Mouse (Mus musculus): ENCODE measurements around the gene Defb35. TPM values are rescaled to one million over a fixed set of nuclear protein-coding genes. Genes with fewer than 3 reads are reported as not detected.
A peak's percentile ranks its signal among the peaks of the same experiment; 100 is the strongest.
"Not testable (repeated sequence)": the region's sequence is repeated elsewhere in the genome, so short reads cannot be mapped to it uniquely, and the experiment has no call there.

Defb35 gene
- not detected in 2 replicates for total RNA-seq (2021)
- long read RNA-seq, experiment 1, result 0 reads
- long read RNA-seq, experiment 2, result 0 reads

DNA sequence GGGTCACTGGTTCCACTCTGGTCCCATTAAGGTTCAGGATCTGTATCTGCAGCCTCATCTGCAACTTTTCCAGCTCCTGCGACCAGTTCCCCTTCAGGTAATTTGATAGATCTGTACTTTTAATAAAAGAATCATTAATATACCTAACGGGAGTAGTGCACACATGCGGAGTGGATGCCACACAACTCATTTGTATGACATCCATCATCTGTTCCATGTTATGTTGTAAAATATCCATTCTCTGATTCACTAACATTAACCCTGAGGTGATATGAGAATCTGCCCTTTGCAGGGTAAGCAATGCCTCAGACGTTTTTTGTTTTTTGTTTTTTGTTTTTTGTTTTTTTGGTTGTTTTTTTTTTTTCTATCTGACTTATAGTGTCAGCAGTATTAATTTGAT is at the start of gene Defb35:
Defb35 (plus strand) TSS at position 301 of the 400 bp plus-strand sequence.
- not testable (repeated sequence) for DNase-seq

DNA sequence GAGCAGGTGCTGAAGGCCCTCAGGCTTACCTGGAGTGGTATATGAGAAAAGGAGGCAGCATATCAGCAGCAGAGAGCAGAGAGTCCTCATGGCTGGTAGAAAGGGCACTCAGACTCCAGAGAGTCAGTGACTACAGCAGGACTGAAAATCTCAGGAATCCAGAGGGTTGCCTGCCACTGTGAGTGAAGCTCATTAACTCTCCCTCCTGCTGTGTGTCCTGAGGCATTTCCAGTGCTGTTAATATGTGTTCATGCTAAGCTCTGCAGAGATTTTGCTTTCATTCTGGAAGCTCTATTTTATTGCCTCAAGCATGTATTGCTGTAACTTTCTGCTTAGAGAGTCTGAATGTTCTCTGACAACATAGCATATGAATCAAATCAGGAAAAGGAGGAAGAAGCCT is 31.9 kb upstream of the Defb35 start, which contains the start of gene Defb11:
Defb11 (minus strand) TSS at position 123 of the 400 bp plus-strand sequence.
- not testable (repeated sequence) for DNase-seq

DNA sequence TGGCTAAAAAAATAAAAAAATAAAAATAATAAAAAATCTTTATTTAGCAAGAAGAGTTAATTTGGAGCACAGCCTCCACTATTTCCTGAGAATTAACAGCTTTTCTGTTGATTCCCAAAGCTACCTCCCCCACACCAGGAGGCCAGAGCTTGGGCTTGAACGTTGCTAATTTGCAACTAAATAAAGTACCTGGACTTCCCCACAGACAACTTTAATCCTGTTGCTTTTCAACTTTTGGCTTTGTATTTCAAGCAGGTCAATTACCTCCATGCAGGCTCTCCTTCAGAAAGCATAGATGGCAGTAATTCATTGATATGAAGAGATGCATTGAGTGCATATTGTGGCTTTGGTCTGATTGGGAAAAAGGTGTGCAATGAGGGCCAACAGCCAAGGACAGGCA is 26.2 kb upstream of the Defb35 start:
- DNase-seq, result no peak

DNA sequence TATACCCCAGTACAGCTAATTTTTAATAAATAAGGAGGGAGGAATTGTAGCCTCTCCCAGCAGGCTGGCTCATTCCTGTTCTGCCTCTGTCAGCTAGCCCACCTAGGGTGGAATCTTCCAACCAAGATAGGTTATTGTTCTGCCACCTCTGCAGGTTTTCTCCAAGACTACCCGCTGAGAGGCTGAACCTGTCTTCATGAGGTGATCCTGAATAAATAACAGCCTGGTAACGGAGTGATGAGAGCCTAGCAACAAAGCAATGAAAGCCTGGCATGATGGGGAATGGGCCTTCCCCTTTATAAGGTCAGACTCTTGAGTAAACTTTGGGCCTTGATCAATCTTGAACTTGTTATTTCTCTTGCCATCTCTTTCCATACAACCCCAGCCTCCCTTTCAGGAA is 25.6 kb upstream of the Defb35 start:
- no peak for DNase-seq

DNA sequence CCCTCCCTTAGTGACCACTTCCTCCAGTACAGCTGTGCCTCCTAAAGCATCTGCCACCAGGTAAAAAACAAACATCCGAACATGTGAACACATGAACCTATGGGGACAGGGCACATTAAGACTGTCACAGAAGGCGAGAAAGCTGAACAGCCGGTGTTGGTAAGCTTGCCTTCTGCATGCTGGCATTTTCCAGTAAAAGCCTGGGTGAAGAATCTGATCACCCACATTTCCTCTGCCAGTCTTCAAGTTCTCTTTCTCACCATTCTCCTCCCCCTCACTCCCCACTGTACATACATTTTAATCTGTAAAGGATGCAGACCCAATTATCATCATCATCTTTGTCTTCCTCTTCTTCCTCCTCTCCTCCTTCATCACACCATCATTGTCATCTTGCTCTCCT is 22.5 kb upstream of the Defb35 start:
- no peak for DNase-seq

DNA sequence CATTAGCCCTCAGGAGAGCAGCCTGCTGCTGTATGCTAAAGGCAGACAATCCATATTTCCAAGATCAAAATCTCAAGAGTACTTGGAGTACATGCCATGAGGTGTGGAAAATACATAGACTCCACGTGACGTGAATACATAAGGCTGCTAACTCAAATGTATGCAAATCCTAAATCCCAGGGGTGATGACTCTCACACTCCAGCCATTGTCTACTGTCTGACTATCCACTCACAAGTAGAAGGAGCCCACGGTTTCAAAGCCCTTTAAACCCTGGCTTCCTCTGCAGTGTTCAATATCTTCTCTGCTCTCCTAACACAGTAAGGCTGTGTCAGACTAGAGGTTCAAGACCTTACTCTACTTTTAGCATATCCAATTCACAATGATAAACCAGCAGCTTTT is 7.4 kb upstream of the Defb35 start:
- DNase-seq, result not testable (repeated sequence)

DNA sequence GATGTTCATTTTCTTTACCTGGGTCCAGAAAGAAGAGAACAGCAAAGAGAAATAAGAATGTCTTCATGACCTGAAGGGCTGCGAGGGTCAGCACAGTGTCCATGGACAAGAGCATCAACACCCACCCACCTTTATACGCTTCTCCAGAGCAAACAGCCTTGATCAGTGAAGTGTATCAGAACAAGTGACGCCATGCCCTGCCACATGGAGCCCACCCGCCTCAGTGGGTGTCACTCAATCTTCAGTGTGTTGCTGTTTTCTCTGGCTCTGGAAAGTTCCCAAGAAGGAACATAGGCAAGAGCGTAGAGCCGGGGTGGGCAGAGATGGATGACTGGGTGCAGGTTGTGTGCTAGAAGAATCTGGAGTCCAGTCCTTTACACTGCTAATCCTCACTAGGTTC is 5.5 kb upstream of the Defb35 start, which contains the start of gene Defb15:
Defb15 (minus strand) TSS at position 101 of the 400 bp plus-strand sequence.
- no peak for DNase-seq

DNA sequence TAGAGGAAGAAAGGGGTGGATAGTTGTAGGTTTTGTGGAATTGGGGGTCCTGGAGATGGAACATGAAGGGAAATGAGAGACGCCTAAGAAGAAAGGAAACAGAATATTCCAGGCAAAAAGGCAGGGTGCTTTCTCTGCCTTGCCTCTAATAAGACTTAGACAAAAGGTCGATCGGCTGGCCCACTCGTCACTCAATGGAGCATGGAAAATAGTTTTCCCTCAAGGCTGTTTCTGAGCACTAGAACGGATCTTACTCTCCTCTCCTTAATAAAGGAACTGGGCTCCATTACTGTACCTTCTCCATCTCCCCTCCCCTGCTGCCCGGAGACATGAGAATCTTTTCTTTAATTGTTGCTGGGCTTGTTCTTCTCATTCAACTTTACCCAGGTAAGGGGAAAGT is 8.3 kb downstream of the Defb35 start, which contains the start of gene Defb13:
Defb13 (plus strand) TSS at position 301 of the 400 bp plus-strand sequence.
- no peak for DNase-seq

DNA sequence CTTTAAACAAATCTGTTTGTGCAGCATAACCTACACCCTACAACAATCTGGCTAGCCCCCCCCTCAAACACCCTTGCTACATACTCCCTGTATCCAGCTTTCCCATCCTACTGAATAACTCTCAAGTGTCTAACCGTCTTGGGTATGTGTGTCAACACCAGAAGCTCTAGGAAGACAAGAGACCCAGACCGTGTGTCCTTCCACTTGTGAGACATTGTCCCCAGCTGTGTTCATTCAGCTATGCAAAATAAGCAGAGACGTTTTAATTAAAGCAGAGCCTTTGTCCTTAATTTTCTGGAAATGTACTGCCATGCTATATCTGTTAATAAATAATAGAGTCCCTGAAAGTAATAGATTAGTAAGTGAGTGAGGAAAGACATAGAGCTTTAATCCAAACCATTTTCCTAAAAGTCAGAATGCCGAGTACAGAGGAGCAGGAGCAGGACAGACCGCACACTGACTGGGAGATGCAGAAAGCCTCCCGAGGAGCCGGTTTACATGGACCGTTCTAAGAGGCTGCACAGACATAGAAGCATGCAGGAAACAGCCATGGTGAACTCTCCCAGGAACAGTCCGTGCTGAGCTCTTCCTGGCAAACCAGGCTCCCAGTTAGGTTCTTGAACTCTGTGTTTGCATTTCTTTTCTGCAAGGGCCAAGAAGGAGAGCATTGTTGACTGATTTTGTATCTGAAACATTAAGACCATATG is 9.3 kb downstream of the Defb35 start:
- no peak for DNase-seq

DNA sequence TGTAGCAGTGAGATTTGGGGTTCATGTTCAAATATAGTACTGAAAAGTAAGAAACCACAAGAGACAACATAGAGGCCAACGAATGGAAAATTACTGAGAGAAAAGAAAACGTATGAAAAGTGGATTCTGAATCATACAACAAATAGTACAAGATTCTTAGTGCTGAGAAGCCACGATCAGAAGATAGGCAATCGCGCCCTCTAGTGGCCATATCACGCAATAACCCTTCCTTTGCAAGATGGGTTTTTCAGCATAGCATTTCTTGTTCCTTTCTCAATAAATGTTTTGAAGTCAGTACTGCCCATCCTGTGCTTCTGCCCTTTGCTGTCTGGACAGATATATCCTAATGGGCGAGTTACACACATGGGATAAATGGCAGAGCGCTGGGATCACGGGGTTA is 17.2 kb downstream of the Defb35 start:
- peak; percentile 64 for DNase-seq

DNA sequence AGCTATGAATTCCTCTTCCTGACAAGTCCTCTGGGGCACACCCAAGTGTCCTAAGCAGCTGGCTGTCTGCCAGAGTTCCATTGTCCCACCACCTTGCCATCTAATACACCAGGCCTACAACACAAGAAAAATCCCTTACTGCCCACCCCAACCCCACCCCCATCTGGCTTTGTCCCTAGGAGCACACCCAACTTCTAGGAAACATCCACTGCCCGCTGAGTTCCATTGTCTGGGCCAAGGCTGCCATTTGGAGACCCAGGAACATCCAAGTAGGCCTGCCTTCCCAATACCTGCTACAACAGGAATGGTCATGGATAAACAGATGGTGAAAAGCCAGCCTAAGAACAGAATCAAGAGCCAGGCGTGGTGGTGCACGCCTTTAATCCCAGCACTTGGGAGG is 18.2 kb downstream of the Defb35 start:
- DNase-seq, result no peak

DNA sequence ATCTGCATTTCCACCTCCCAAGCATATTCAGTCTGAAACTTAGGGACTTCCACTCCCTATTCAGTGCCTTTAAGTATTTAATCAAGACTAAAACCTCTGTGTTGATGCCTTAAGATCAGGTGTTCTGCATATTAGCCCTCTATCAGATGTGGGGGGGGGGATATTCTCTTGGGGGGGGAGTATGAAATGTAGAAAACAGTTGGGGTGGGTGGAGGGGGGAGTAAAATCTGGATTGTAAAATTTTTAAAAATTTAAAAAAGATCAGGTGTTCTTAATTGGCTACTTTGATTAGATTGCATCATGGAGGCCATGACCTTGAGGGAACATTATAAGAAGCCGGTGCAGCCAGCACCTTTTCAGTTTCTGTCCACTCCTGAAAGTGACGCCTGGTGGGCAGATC is 20.3 kb downstream of the Defb35 start, which contains the start of gene Fam90a1a:
Fam90a1a (plus strand) TSS at position 301 of the 400 bp plus-strand sequence.
- DNase-seq, result no peak

DNA sequence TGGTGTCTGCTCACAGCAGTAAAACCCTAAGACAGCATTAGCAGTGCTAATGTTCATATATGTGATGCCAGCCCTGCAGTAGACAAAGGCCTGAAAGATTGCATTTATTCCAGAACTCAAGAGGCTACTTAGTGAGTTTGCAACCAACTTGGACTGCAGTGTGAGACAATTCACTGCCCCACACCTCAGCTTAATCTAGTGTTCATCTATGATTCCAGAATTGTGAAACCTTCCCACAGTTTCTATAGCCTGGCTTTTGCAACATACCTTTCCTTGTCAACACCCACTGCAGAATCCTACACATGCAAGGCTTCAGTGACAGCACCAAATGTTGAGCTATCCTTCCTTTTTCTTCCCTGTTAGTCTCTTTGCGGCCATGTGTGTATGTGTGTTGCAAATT is 28.5 kb downstream of the Defb35 start:
- DNase-seq, result no peak

DNA sequence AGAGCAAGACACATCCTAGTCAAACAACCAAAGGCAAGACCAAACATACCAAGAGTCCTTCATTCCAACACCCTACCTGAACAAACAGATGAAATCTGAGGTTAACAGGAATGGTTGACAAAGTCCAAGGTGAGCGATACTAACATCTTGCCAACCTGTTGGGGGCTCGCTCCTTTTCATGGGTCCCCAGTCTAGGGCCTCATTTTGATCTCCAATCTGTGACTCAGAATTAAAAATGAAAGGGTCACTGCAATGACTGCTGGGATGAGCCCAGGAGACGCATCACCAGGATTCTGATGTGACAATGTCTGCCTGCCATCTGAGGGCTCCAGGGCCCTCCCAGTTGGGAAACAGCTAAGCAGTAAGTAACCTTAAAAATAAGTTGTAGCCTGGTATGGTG is 31.3 kb downstream of the Defb35 start, which contains the start of gene Ccdc70:
Ccdc70 (plus strand) TSS at position 301 of the 400 bp plus-strand sequence.
- no peak for DNase-seq

DNA sequence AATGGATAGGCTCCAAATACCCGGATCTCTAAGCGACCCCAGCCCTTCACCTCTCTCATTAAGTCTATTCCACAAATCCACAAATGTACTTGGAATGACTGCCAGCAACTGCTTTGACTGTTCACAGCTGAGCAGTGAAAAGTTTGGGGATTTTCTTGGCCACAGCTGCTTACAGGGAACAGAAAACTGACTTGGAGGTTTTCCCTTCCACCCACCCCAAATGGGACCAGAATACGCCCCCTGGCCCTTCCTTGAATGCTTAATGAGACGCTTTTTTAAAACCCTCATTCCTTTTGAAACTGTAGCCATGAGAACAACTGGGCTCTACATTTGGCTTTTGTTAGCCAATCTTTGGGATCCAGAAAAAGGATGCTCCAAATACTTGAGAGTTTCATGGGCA is 40.0 kb downstream of the Defb35 start:
- DNase-seq, result no peak

DNA sequence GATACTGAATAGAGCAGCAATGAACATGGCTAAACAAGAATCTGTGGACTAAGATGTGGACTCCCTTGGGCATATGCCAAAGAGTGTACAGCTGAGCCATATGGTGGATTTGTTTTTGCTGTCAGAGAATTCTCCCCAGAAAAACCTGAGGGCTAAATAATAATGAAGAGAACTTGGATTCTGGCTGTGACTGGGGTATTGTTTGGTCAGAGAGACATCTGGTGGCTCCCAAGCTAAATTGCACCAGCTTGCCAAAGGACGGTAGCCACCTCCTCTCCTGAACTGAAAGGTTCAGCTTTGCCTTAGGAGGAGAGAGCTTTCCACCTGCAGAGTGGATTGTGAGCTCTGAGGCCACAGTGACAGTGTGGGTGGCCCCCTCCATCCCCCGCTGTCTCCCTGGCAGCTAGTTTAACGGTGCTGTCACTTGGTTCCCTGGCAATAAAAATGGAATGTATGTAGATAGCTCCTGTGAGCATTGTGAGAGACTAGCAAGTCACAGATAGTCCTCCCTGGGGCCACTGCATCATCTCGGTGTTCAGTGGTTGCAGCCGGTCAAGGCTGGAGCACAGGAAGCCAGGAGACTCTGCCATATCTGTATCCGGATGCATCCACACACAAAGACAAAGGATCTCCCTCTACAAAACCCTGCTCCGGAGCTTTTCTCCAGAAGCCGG is 43.6 kb downstream of the Defb35 start:
- DNase-seq, result peak; percentile 12

Other genes starting within 250 kb of the Defb35 start
- not detected in 2 replicates for gene AY761184, start 234.7 kb upstream of the Defb35 start, total RNA-seq (2021)
- not detected in 2 replicates for gene Defa24, start 203.9 kb upstream of the Defb35 start, total RNA-seq (2021)
- not detected in 2 replicates for gene Defb50, start 114.8 kb upstream of the Defb35 start, total RNA-seq (2021)
- gene Defb2, start 98.4 kb upstream of the Defb35 start, total RNA-seq (2021), result not detected in 2 replicates
- gene Defb10, start 79.5 kb upstream of the Defb35 start, total RNA-seq (2021), result not detected in 2 replicates
- gene Defb9, start 52.9 kb upstream of the Defb35 start, total RNA-seq (2021), result not detected in 2 replicates
- not detected in 2 replicates for gene Defb11, start 31.9 kb upstream of the Defb35 start, total RNA-seq (2021)
- gene Defb15, start 5.6 kb upstream of the Defb35 start, total RNA-seq (2021), result not detected in 2 replicates
- not detected in 2 replicates for gene Defb13, start 8.4 kb downstream of the Defb35 start, total RNA-seq (2021)
- not detected in 2 replicates for gene Fam90a1a, start 20.4 kb downstream of the Defb35 start, total RNA-seq (2021)
- not detected in 2 replicates for gene Ccdc70, start 31.4 kb downstream of the Defb35 start, total RNA-seq (2021)
- 2.2 and 3.0 TPM in 2 replicates for gene Atp7b, start 122.0 kb downstream of the Defb35 start, total RNA-seq (2021)
- gene Alg11, start 122.4 kb downstream of the Defb35 start, total RNA-seq (2021), result 34.3 and 34.6 TPM in 2 replicates
- 1.9 and 2.1 TPM in 2 replicates for gene Nek5, start 186.7 kb downstream of the Defb35 start, total RNA-seq (2021)
- gene Nek3, start 228.1 kb downstream of the Defb35 start, total RNA-seq (2021), result 3.9 and 5.2 TPM in 2 replicates
- gene Ckap2, start 247.5 kb downstream of the Defb35 start, total RNA-seq (2021), result 13.2 and 13.3 TPM in 2 replicates